Mouse (Mus musculus) retina, postnatal 7 days (tissue): ENCODE data around the gene Slc29a2.
A peak's percentile ranks its signal among the peaks of the same experiment; 100 is the strongest.

Source experiments
- DNase-seq: peaks from one replicate; pipeline ENCODE4 v3.0.0-alpha.2; 2012; ENCODE audit warnings: low read depth, low spot score

The Slc29a2 gene

DNA sequence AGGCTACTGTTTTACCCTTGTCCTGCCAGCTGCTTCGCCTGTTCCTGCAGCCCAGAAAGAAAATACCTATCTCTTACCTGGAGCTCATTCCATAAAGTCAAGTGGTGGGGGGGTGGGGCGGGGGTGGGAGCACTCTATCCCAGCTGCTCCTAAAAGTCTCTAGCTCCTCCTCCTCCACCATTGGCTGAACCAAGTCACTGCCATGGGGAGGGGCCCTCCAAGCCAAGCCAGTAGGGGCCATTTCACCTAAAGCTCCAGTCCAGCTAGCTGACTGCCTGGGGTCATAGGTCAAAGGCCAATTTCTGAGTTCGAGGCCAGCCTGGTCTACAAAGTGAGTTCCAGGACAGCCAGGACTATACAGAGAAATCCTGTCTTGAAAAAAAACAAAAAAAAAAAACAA, 9.0 kb downstream of the Slc29a2 start:
- no peak for DNase-seq

GRCm38 (mm10) chr19:5036577-5036976, 12.9 kb downstream of the Slc29a2 start:
- no peak for DNase-seq

- peak; percentile 73 for DNase-seq
These were observed 14.3 kb downstream of the Slc29a2 start for GRCm38 (mm10) chr19:5037678-5038571.

GRCm38 (mm10) chr19:5038709-5039156, 15.1 kb downstream of the Slc29a2 start, which contains the start of the genes B4gat1 and AC124502.3:
Gene B4gat1, plus strand, starts transcription at chr19:5038826.
Gene AC124502.3, plus strand, starts transcription at chr19:5038891.
- peak; percentile 82 for DNase-seq

DNA sequence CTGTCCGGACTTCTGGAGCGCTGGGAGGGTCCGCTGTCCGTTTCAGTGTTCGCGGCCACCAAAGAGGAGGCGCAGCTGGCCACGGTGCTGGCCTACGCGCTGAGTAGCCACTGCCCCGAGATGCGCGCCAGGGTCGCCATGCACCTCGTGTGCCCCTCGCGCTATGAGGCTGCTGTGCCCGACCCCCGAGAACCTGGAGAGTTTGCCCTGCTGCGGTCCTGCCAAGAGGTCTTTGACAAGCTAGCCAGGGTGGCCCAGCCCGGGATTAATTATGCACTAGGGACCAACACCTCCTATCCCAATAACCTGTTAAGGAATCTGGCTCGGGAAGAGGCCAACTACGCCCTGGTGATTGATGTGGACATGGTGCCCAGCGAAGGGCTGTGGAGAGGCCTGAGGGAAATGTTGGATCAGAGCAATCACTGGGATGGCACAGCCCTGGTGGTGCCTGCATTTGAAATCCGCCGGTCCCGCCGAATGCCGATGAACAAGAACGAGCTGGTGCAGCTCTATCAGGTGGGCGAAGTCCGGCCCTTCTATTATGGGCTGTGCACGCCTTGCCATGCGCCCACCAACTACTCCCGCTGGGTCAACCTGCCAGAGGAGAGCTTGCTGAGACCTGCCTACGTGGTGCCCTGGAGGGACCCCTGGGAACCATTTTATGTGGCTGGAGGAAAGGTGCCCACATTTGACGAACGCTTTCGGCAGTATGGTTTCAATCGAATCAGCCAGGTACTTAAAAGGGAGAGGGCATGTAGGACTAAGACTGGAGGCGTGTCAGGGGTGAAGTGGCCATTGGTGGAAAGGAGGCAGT, 15.8 kb downstream of the Slc29a2 start:
- no peak for DNase-seq

GRCm38 (mm10) chr19:5040862-5041523, 17.3 kb downstream of the Slc29a2 start, which contains the start of gene Brms1:
Gene Brms1, plus strand, starts transcription at chr19:5041354.
- peak; percentile 95 for DNase-seq

DNA sequence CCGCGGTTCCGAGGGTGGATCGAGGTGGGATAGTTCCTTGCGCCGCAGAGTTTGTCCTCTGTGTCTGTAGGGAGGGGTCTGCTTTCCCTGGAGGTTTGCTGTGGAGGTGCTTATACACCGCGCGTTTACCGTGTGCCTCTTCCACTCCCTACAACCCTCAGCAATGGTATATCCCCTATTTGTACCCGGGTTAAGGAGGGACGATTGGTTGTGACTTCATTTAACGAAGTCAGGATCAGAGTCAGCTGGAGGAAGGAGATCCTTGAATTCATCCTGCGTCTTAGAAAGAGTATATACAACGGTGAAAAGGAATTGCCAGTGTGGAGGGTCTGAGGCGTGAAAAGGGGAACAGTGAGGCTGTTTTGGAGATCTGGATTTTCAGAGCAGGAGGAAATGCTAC, 17.9 kb downstream of the Slc29a2 start:
- DNase-seq, result no peak

- no peak for DNase-seq
These were observed 21.9 kb downstream of the Slc29a2 start for GRCm38 (mm10) chr19:5045531-5045930.

DNA sequence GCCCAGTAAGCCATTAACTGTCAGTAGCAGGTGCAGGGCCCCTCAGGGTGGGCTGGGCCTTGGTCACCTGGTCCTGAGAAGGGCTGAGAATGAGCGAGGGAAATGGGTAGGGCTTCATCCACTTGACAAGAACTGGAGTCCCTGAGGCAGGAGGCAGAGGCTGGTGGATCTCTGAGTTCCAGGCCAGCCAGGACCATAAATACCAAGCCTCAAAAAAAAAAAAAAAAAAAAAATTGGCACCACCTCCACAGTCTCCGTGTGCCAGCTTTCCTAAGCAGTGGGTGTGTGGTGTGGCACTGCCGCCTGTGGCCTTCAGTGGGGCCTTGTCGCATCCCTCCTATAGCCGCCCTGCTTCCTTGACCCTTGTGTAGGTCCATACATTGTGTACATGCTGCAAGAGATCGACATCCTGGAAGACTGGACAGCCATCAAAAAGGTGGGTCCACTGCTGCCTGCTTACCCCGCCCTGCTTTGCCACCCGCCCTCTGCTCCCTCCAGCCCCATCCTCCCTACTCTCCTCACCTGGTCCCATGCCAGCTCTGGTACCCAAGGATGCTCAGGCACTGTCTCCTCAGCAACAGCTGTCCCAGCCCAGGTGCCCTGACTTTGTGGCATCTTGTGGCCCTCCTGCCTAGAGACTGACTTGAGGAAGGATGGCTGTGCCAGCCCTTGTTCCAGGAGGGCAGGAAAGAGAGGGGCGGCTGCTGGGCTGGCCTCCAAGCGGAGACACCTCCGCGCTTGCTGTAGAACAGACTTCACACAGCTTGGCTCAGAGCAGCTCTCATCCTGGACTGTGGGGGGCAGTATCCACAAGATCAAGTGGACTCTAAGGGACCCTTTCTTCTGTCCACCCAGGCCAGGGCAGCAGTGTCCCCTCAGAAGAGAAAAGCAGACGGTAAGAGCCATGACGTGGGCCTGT, 24.7 kb downstream of the Slc29a2 start:
- DNase-seq, result no peak

- DNase-seq, result no peak
These were observed 25.7 kb downstream of the Slc29a2 start for GRCm38 (mm10) chr19:5049325-5049724.

DNA sequence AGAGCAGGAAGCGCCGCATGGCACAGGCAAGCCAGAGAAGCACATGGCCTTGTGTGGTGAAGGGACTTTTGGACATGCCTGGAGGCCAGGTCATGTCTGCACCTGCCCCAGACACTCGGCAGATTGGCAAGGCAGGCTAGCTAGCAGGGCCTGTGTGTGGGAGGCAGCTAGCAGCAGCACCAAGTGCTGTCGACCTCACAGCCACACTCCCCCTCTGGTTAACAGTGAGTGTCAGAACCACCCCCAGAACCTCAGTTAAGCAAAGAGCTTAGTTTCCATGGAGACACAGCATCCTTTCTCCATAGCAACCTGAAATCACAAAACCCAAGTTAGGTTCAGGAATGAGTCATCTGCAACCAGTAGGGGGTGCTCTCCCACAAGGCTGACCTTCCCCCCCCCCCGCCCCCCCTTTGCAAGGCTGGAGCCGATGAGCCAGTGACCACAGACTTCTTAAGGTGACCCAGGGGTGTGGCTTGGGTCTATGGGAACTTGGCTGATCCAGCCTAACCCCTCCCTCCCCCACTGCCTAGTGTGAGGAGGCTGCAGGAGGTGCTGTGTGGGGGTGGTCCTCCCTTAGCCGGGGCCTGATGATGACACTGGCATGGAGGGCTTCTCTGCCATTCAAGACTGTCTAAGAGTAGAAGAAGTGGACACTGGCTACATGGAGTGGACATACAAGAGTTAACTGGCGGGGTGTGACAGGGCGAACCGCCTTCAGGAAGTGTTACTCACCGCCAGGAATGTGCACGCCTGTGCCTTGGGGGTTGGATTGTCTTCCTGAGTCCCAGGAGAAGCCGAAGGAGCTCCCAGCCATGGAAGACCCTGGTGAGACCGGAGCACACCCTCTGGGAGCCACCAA, 26.6 kb downstream of the Slc29a2 start, which contains the start of gene Rin1:
Gene Rin1 (plus strand): TSS at position 435 of the 859 bp plus-strand sequence.
- DNase-seq, result no peak

GRCm38 (mm10) chr19:5051031-5051430, 27.4 kb downstream of the Slc29a2 start:
- no peak for DNase-seq

GRCm38 (mm10) chr19:5051515-5051914, 27.9 kb downstream of the Slc29a2 start:
- no peak for DNase-seq

DNA sequence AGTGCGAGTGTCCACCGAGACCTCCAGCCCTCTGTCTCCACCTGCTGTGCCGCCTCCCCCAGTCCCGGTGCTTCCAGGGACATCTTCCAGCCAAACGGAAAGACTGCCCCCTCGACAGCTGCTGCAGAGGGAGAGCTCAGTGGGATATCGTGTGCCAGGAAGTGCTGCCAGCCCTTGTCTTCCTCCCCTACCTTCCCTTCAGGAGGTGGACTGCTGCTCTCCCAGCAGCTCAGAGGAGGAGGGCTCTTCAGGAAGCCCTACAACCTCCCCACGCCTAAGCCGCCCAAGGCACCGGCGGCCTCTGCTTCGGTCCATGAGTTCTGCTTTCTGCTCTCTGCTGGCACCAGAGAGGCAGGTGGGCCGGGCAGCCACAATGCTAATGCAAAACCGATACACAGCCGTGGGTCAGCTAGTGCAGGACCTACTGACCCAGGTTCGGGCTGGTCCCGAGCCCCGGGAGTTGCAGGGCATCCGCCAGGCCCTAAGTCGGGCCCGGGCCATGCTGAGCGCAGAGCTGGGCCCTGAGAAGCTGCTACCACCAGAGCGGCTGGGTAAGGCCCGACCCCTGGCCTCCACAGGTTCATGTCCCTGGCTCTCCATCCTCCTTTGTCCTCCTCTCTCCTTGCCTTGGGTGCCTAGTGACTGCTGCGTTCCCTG, 28.6 kb downstream of the Slc29a2 start:
- DNase-seq, result no peak

GRCm38 (mm10) chr19:5052853-5053252, 29.2 kb downstream of the Slc29a2 start:
- DNase-seq, result no peak

GRCm38 (mm10) chr19:5053909-5054308, 30.2 kb downstream of the Slc29a2 start:
- no peak for DNase-seq

DNA sequence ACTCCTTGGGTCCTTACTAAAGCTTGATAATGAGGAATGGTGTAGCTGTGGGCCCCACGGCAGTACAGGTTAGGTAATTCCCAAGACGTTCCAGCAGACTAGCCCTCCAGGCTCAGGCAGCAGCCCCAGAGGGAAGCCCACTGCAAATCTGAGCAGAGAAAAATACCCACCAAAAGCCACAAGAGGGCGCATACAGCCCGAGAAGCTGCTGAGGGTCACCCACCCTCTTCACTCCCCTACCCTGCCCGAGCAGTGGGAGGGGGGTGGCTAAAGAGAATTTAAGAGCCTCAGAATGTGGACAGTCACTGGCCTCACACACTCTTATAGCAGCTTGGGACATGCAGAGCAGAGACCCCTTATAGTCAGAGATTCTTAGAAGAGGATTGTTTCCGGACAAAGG, 32.6 kb downstream of the Slc29a2 start:
- no peak for DNase-seq

- no peak for DNase-seq
These were observed 34.5 kb downstream of the Slc29a2 start for GRCm38 (mm10) chr19:5057876-5058775.
